Mouse (Mus musculus): ENCODE measurements at regions not wholly inside any gene's neighbourhood (a gene's known extent, or its start where the extent isn't known, plus 50 kb on each side); places are given as distances from the start of the nearest gene placed in this dataset.

- no peak overlapping the region for H3K9ac ChIP-seq (ENCODE audit: low read length)
- H3K27ac ChIP-seq (replicated peaks in 1 of 2; ENCODE audit: control insufficient read depth in 1 of 2, insufficient read depth in 1 of 2, low read depth in 2 of 2, low read length in 2 of 2), result no peak overlapping the region
- no peaks in the 10 kb centered on the region for H3K4me1 ChIP-seq (ENCODE audit: control insufficient read depth in 2 of 2, insufficient read depth in 2 of 2, low read length in 2 of 2)
- no peaks in the 10 kb centered on the region for H3K27me3 ChIP-seq (ENCODE audit: control insufficient read depth, insufficient read depth, low read length)
- H3K36me3 ChIP-seq (ENCODE audit: control insufficient read depth, insufficient read depth, low read length), result no peaks in the 10 kb centered on the region
- no peaks in the 10 kb centered on the region for H3K9me3 ChIP-seq (ENCODE audit: control insufficient read depth, low read length)
- WGBS, result 74% methylated on average over 2 of the region's 2 CpGs
- no peak overlapping the region for H3K4me3 ChIP-seq (ENCODE audit: control insufficient read depth in 1 of 2, insufficient read depth in 1 of 2, low read depth in 1 of 2, low read length in 2 of 2)
- H3K4me2 ChIP-seq (ENCODE audit: low read length), result no peak overlapping the region
- no peak for ATAC-seq (ENCODE audit: insufficient number of reproducible peaks, insufficient read depth, low FRiP score, low read depth)
Measured at GRCm38 (mm10) chr12:5443730-5444129, 68.2 kb upstream of the Klhl29 start.

DNA sequence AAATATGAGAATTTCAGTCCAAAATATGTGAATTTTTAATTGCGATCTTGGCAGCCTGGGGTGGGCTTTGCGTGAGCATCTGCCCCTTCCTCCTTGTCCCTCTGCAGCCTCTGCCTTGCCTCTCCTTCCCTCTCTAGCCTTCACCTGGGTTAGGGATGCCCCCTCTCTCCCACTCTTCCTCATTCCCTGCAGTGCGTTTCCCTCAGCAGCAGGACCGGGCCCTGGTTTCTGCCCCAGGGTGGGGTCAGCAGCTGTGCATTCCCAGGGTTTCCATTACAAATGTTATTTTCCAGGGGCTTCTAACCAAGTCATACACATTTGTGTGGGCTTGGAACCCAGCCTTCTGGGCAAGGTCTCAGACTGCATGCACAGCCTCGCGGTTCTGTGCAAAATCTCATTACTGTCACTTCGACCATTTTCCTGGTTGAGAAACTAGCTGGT lies 67.6 kb upstream of the Klhl29 start:
- Histone ChIP-seq H3K27me3 (ENCODE audit: control insufficient read depth, insufficient read depth, low read length) (no peaks in the 10 kb centered on the region), H3K27ac (replicated peaks in 1 of 2; ENCODE audit: control insufficient read depth in 1 of 2, insufficient read depth in 1 of 2, low read depth in 2 of 2, low read length in 2 of 2) (no peak overlapping the region), H3K9me3 (ENCODE audit: control insufficient read depth, low read length) (no peaks in the 10 kb centered on the region), H3K4me1 (ENCODE audit: control insufficient read depth in 2 of 2, insufficient read depth in 2 of 2, low read length in 2 of 2) (no peaks in the 10 kb centered on the region), H3K4me2 (ENCODE audit: low read length) (no peak overlapping the region), H3K4me3 (ENCODE audit: control insufficient read depth in 1 of 2, insufficient read depth in 1 of 2, low read depth in 1 of 2, low read length in 2 of 2) (no peak overlapping the region), H3K9ac (ENCODE audit: low read length) (no peak overlapping the region), H3K36me3 (ENCODE audit: control insufficient read depth, insufficient read depth, low read length) (no peaks in the 10 kb centered on the region)
- WGBS, result 79% methylated on average over 7 of the region's 7 CpGs
- no peak for ATAC-seq (ENCODE audit: insufficient number of reproducible peaks, insufficient read depth, low FRiP score, low read depth)

GRCm38 (mm10) chr12:5442679-5443078 lies 67.2 kb upstream of the Klhl29 start:
- Histone ChIP-seq H3K4me2 (ENCODE audit: low read length) (no peak overlapping the region), H3K36me3 (ENCODE audit: control insufficient read depth, insufficient read depth, low read length) (no peaks in the 10 kb centered on the region), H3K27ac (replicated peaks in 1 of 2; ENCODE audit: control insufficient read depth in 1 of 2, insufficient read depth in 1 of 2, low read depth in 2 of 2, low read length in 2 of 2) (no peak overlapping the region), H3K9me3 (ENCODE audit: control insufficient read depth, low read length) (no peaks in the 10 kb centered on the region), H3K4me1 (ENCODE audit: control insufficient read depth in 2 of 2, insufficient read depth in 2 of 2, low read length in 2 of 2) (no peaks in the 10 kb centered on the region), H3K27me3 (ENCODE audit: control insufficient read depth, insufficient read depth, low read length) (no peaks in the 10 kb centered on the region), H3K4me3 (ENCODE audit: control insufficient read depth in 1 of 2, insufficient read depth in 1 of 2, low read depth in 1 of 2, low read length in 2 of 2) (no peak overlapping the region), H3K9ac (ENCODE audit: low read length) (no peak overlapping the region)
- WGBS, result 82% methylated on average over 5 of the region's 5 CpGs
- ATAC-seq (ENCODE audit: insufficient number of reproducible peaks, insufficient read depth, low FRiP score, low read depth), result no peak

GRCm38 (mm10) chr12:5440482-5440881 lies 65.0 kb upstream of the Klhl29 start:
- WGBS, result 65% methylated on average over 3 of the region's 3 CpGs
- ATAC-seq (ENCODE audit: insufficient number of reproducible peaks, insufficient read depth, low FRiP score, low read depth), result no peak

GRCm38 (mm10) chr12:5435876-5436275 lies 60.4 kb upstream of the Klhl29 start:
- no peak for ATAC-seq (ENCODE audit: insufficient number of reproducible peaks, insufficient read depth, low FRiP score, low read depth)
- Histone ChIP-seq H3K36me3 (ENCODE audit: control insufficient read depth, insufficient read depth, low read length) (no peaks in the 10 kb centered on the region), H3K4me1 (ENCODE audit: control insufficient read depth in 2 of 2, insufficient read depth in 2 of 2, low read length in 2 of 2) (peaks cover 2 to 4% of the 10 kb centered on the region in 2 experiments; a peak in 1 of 4 replicates), H3K9me3 (ENCODE audit: control insufficient read depth, low read length) (no peaks in the 10 kb centered on the region), H3K27me3 (ENCODE audit: control insufficient read depth, insufficient read depth, low read length) (no peaks in the 10 kb centered on the region), H3K27ac (replicated peaks in 1 of 2; ENCODE audit: control insufficient read depth in 1 of 2, insufficient read depth in 1 of 2, low read depth in 2 of 2, low read length in 2 of 2) (no peak overlapping the region), H3K4me2 (ENCODE audit: low read length) (no peak overlapping the region), H3K9ac (ENCODE audit: low read length) (no peak overlapping the region), H3K4me3 (ENCODE audit: control insufficient read depth in 1 of 2, insufficient read depth in 1 of 2, low read depth in 1 of 2, low read length in 2 of 2) (no peak overlapping the region)
- 81% methylated on average over 3 of the region's 3 CpGs for WGBS

More at GRCm38 (mm10) chr12:5440482-5440881, 65.0 kb upstream of the Klhl29 start:
- H3K4me1 ChIP-seq (ENCODE audit: control insufficient read depth in 2 of 2, insufficient read depth in 2 of 2, low read length in 2 of 2), result no peaks in the 10 kb centered on the region
- H3K4me2 ChIP-seq (ENCODE audit: low read length), result no peak overlapping the region
- no peaks in the 10 kb centered on the region for H3K27me3 ChIP-seq (ENCODE audit: control insufficient read depth, insufficient read depth, low read length)
- H3K9me3 ChIP-seq (ENCODE audit: control insufficient read depth, low read length), result no peaks in the 10 kb centered on the region
- no peak overlapping the region for H3K4me3 ChIP-seq (ENCODE audit: control insufficient read depth in 1 of 2, insufficient read depth in 1 of 2, low read depth in 1 of 2, low read length in 2 of 2)
- no peaks in the 10 kb centered on the region for H3K36me3 ChIP-seq (ENCODE audit: control insufficient read depth, insufficient read depth, low read length)
- no peak overlapping the region for H3K27ac ChIP-seq (replicated peaks in 1 of 2; ENCODE audit: control insufficient read depth in 1 of 2, insufficient read depth in 1 of 2, low read depth in 2 of 2, low read length in 2 of 2)
- H3K9ac ChIP-seq (ENCODE audit: low read length), result no peak overlapping the region

DNA sequence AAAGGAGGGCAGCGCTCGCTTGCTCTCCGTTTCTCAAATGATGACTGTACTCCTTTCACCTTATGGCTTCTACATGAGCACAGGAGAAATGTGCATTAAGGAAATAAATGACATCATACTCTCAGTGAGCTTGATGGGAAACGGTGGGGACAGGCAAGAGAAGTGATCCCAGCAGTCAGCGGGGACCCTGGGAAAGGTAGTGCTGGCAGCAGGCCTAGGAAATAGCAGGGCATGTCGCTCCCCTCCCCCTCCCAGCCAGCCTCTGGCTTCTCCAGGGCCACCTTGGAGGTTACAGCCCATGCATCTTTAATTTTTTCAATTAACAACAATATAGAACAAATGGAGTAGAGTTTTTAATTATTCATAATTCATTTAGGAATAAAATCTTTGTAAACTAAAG lies 58.6 kb upstream of the Klhl29 start:
- 0 out of 2 replicates have a peak, but pooled peaks have one; percentile 26 for ATAC-seq (ENCODE audit: insufficient number of reproducible peaks, insufficient read depth, low FRiP score, low read depth)
- peaks cover 2 to 4% of the 10 kb centered on the region in 2 experiments; a peak in 1 of 4 replicates for H3K4me1 ChIP-seq (ENCODE audit: control insufficient read depth in 2 of 2, insufficient read depth in 2 of 2, low read length in 2 of 2)
- WGBS, result 36% methylated on average over 6 of the region's 6 CpGs
- H3K4me2 ChIP-seq (ENCODE audit: low read length), result no peak overlapping the region
- H3K9ac ChIP-seq (ENCODE audit: low read length), result no peak overlapping the region
- no peaks in the 10 kb centered on the region for H3K36me3 ChIP-seq (ENCODE audit: control insufficient read depth, insufficient read depth, low read length)
- H3K4me3 ChIP-seq (ENCODE audit: control insufficient read depth in 1 of 2, insufficient read depth in 1 of 2, low read depth in 1 of 2, low read length in 2 of 2), result no peak overlapping the region
- H3K9me3 ChIP-seq (ENCODE audit: control insufficient read depth, low read length), result no peaks in the 10 kb centered on the region
- no peak overlapping the region for H3K27ac ChIP-seq (replicated peaks in 1 of 2; ENCODE audit: control insufficient read depth in 1 of 2, insufficient read depth in 1 of 2, low read depth in 2 of 2, low read length in 2 of 2)
- H3K27me3 ChIP-seq (ENCODE audit: control insufficient read depth, insufficient read depth, low read length), result no peaks in the 10 kb centered on the region

DNA sequence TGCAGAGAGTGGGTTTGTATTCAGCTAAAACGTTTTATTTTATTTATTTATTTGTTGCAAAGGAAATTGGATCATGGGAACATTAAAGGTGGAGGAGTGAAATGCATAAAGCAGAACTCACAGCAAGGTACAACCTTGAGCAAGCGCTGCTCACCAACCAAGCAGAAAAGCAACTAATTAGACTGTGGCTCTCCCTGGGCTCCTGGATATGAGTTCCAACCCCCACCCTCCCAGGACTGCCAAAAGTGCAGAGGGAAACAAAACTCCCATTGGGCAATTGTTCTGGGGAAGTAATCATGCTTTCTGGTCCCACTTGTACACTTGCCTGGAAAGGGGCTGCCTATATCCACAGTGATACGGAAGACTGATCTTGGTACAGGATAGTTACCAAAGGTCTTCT lies 57.2 kb upstream of the Klhl29 start:
- WGBS, result 78% methylated on average over 3 of the region's 3 CpGs

DNA sequence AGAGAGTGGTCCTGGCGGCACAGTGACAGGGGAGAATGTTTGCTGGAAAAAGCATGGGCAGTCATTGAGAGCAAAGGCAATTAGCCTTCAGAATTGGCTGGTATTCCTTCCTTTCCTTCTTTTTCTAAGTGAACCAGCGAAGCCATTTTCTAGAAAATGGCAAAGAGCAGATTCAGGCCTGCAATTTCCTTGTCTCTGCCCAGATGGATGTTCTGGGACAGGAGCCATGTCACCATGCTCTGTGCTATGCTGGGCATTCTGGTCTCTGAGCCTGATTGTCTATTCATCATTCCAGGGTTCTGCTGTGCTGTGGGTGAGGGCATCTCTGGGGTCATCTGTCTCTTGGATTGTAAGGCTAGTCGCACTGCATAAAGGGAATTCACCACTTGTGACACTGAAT lies 53.3 kb upstream of the Klhl29 start:
- ATAC-seq (ENCODE audit: insufficient number of reproducible peaks, insufficient read depth, low FRiP score, low read depth), result no peak
- H3K4me2 ChIP-seq (ENCODE audit: low read length), result no peak overlapping the region
- no peaks in the 10 kb centered on the region for H3K9me3 ChIP-seq (ENCODE audit: control insufficient read depth, low read length)
- 52% methylated on average over 3 of the region's 3 CpGs for WGBS
- H3K4me1 ChIP-seq (ENCODE audit: control insufficient read depth in 2 of 2, insufficient read depth in 2 of 2, low read length in 2 of 2), result peaks cover 2 to 5% of the 10 kb centered on the region in 2 experiments
- no peak overlapping the region for H3K9ac ChIP-seq (ENCODE audit: low read length)
- H3K4me3 ChIP-seq (ENCODE audit: control insufficient read depth in 1 of 2, insufficient read depth in 1 of 2, low read depth in 1 of 2, low read length in 2 of 2), result no peak overlapping the region
- H3K27me3 ChIP-seq (ENCODE audit: control insufficient read depth, insufficient read depth, low read length), result no peaks in the 10 kb centered on the region
- no peaks in the 10 kb centered on the region for H3K36me3 ChIP-seq (ENCODE audit: control insufficient read depth, insufficient read depth, low read length)
- H3K27ac ChIP-seq (replicated peaks in 1 of 2; ENCODE audit: control insufficient read depth in 1 of 2, insufficient read depth in 1 of 2, low read depth in 2 of 2, low read length in 2 of 2), result no peak overlapping the region

More for the DNA sequence above, 57.2 kb upstream of the Klhl29 start:
- Histone ChIP-seq H3K27me3 (ENCODE audit: control insufficient read depth, insufficient read depth, low read length) (no peaks in the 10 kb centered on the region), H3K4me3 (ENCODE audit: control insufficient read depth in 1 of 2, insufficient read depth in 1 of 2, low read depth in 1 of 2, low read length in 2 of 2) (no peak overlapping the region), H3K27ac (replicated peaks in 1 of 2; ENCODE audit: control insufficient read depth in 1 of 2, insufficient read depth in 1 of 2, low read depth in 2 of 2, low read length in 2 of 2) (no peak overlapping the region), H3K9me3 (ENCODE audit: control insufficient read depth, low read length) (no peaks in the 10 kb centered on the region), H3K36me3 (ENCODE audit: control insufficient read depth, insufficient read depth, low read length) (no peaks in the 10 kb centered on the region), H3K9ac (ENCODE audit: low read length) (no peak overlapping the region), H3K4me1 (ENCODE audit: control insufficient read depth in 2 of 2, insufficient read depth in 2 of 2, low read length in 2 of 2) (peaks cover 2 to 4% of the 10 kb centered on the region in 2 experiments; a peak in 1 of 4 replicates), H3K4me2 (ENCODE audit: low read length) (no peak overlapping the region)
- no peak for ATAC-seq (ENCODE audit: insufficient number of reproducible peaks, insufficient read depth, low FRiP score, low read depth)

Measured in heart, embryonic 14.5 days (tissue).